Mouse (Mus musculus) right cerebral cortex, postnatal 36 days (tissue): ENCODE data around the gene Tcte3.
"Not testable (repeated sequence)": the region's sequence is repeated elsewhere in the genome, so short reads cannot be mapped to it uniquely, and the experiment has no call there.

Experiments
- DNase-seq, 2 experiments: peaks; one replicate each; pipeline ENCODE4 v3.0.0; 2022; ENCODE audit warnings: low spot score in 2 of 2, mixed read lengths in 1 of 2

The Tcte3 gene

GRCm38 (mm10) chr17:15041175-15041729, at the start of gene Tcte3, which contains the start of the genes Ermard and Gm3448:
Tcte3 (minus strand) TSS chr17:15041488.
Ermard (plus strand) TSS chr17:15041208.
Gm3448 (minus strand) TSS chr17:15041537.
- not testable (repeated sequence) for DNase-seq

- DNase-seq, result no peak
Measured at GRCm38 (mm10) chr17:15088591-15089001, 47.3 kb upstream of the Tcte3 start.

GRCm38 (mm10) chr17:15088166-15088565, 46.9 kb upstream of the Tcte3 start:
- DNase-seq, result no peak

GRCm38 (mm10) chr17:15085006-15085405, 43.7 kb upstream of the Tcte3 start:
- DNase-seq, result no peak

- no peak for DNase-seq
Measured at GRCm38 (mm10) chr17:15084226-15084848, 43.0 kb upstream of the Tcte3 start.

GRCm38 (mm10) chr17:15077536-15077935, 36.2 kb upstream of the Tcte3 start:
- no peak for DNase-seq

- no peak for DNase-seq
Measured at GRCm38 (mm10) chr17:15075033-15075432, 33.7 kb upstream of the Tcte3 start.

GRCm38 (mm10) chr17:15072211-15072610, 30.9 kb upstream of the Tcte3 start:
- no peak for DNase-seq

GRCm38 (mm10) chr17:15069124-15069523, 27.8 kb upstream of the Tcte3 start:
- peak in 1 of 2 experiments; percentile 9 for DNase-seq

GRCm38 (mm10) chr17:15068040-15068792, 26.9 kb upstream of the Tcte3 start:
- DNase-seq, result no peak

- no peak for DNase-seq
Measured at GRCm38 (mm10) chr17:15066911-15067310, 25.6 kb upstream of the Tcte3 start.

- no peak for DNase-seq
Measured at GRCm38 (mm10) chr17:15066066-15066465, 24.8 kb upstream of the Tcte3 start.

GRCm38 (mm10) chr17:15065391-15066024, 24.2 kb upstream of the Tcte3 start:
- peak in 1 of 2 experiments; percentile 42 for DNase-seq

GRCm38 (mm10) chr17:15060356-15060755, 19.1 kb upstream of the Tcte3 start:
- DNase-seq, result no peak

- DNase-seq, result no peak
Measured at GRCm38 (mm10) chr17:15059646-15060045, 18.4 kb upstream of the Tcte3 start.

GRCm38 (mm10) chr17:15058161-15058591, 16.9 kb upstream of the Tcte3 start:
- no peak for DNase-seq

GRCm38 (mm10) chr17:15055925-15056324, 14.6 kb upstream of the Tcte3 start:
- peak in 1 of 2 experiments; percentile 30 for DNase-seq

- DNase-seq, result not testable (repeated sequence)
Measured at GRCm38 (mm10) chr17:15053829-15054200, 12.5 kb upstream of the Tcte3 start.

- DNase-seq, result not testable (repeated sequence)
Measured at GRCm38 (mm10) chr17:15053183-15053828, 12.0 kb upstream of the Tcte3 start.

- not testable (repeated sequence) for DNase-seq
Measured at GRCm38 (mm10) chr17:15052766-15053165, 11.5 kb upstream of the Tcte3 start.

- not testable (repeated sequence) for DNase-seq
Measured at GRCm38 (mm10) chr17:15050338-15050737, 9.1 kb upstream of the Tcte3 start.

- not testable (repeated sequence) for DNase-seq
Measured at GRCm38 (mm10) chr17:15040455-15040854, 833 bp downstream of the Tcte3 start.
